Mouse (Mus musculus) lung, embryonic 14.5 days (tissue): ENCODE data around the gene Clstn2. TPM values are rescaled to one million over a fixed set of nuclear protein-coding genes. Genes with fewer than 3 reads are reported as not detected.

Experiments
- ATAC-seq: fragments of 200-750 bp; cut with Nextera tagmentation; 2 replicates; pipeline ENCODE4 v1.8.0; 2017; ENCODE audit warnings: mild to moderate bottlenecking, moderate TSS enrichment, moderate library complexity; ENCODE audit not compliant: insufficient read depth
- DNase-seq: peaks from one replicate; pipeline ENCODE4 v3.0.0-alpha.2; 2015
- H3K27ac ChIP-seq: fragments of 300-500 bp; sonication (generic); 2 replicates; pipeline ENCODE4 v1.5.1; 2014; ENCODE audit warnings: low read depth, mild to moderate bottlenecking, moderate library complexity
- H3K27me3 ChIP-seq: fragments of 300-500 bp; sonication (generic); 2 replicates; pipeline ENCODE4 v1.6.1; 2014; ENCODE audit warnings: low read length, control low read depth; ENCODE audit not compliant: insufficient read depth
- H3K36me3 ChIP-seq: fragments of 300-500 bp; sonication (generic); 2 replicates; pipeline ENCODE4 v1.6.1; 2014; ENCODE audit warnings: control low read depth; ENCODE audit not compliant: insufficient read depth
- H3K4me1 ChIP-seq: fragments of 300-500 bp; sonication (generic); 2 replicates; pipeline ENCODE4 v1.6.1; 2014; ENCODE audit warnings: antibody characterized with exemption, control low read depth; ENCODE audit not compliant: insufficient read depth
- H3K4me2 ChIP-seq: fragments of 300-500 bp; sonication (generic); 2 replicates; pipeline ENCODE4 v1.6.1; 2014; ENCODE audit warnings: mild to moderate bottlenecking
- H3K4me3 ChIP-seq: fragments of 300-500 bp; sonication (generic); 2 replicates; pipeline ENCODE4 v1.5.1; 2014; ENCODE audit warnings: low read depth, low read length
- H3K9ac ChIP-seq: fragments of 300-500 bp; sonication (generic); 2 replicates; pipeline ENCODE4 v1.6.1; 2014
- H3K9me3 ChIP-seq: fragments of 300-500 bp; sonication (generic); 2 replicates; pipeline ENCODE4 v1.6.1; 2016; ENCODE audit warnings: low read depth, low read length, control low read depth
- CTCF ChIP-seq: IDR thresholded peaks from 2 replicates; pipeline ENCODE4 v1.5.1; 2016; ENCODE audit warnings: antibody characterized with exemption, low read depth
- WGBS: fragments of 180-500 bp; shearing (Covaris S2); extraction: QIAGEN DNeasy Blood & Tissue Kit; methylation state at CpG from one replicate; pipeline ENCODE4 v1.1.7; 2014; 5-methylcytosine and 5-hydroxymethylcytosine counted together
- polyA plus RNA-seq: library from polyadenylated mRNA; unstranded; fragments of >200 nt; fragmentation: Nextera tagmentation; extraction: Ambion mirVana; gene quantifications from 2 replicates; pipeline ENCODE4 v1.2.1, GENCODE M21; 2014

Clstn2 gene
- polyA plus RNA-seq, 1 experiment from 2014 or later: 2.0 TPM

DNA sequence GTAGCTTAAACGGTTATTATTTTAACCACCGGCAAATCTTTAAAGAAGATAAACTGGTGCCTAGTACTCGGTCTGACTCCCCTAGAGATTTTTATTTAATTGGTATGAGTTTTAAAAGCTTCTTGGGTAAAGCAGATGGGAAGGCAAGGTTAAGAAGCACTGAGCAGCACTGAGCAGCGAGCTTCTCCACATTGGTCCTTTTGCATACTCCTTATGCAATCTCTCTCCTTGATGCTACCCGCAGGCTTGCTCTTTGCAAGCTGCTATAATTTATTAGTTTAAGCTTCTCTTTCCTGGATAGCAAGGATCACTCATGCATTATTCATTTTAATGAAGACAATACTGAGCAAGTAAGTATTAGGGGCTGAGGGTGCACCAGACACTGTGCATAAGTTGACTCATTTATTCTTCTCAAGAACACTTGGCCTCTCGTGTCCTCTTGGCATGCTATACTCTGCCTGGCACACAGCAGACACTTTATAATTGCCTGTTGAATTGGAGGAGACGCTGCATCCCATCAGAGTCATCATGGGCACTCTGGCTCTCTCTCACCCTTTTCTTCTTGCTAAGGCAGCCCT is 561.9 kb downstream of the Clstn2 start:
- Histone ChIP-seq H3K36me3 (no peaks in the 10 kb centered on the region), H3K27me3 (no peaks in the 10 kb centered on the region), H3K9me3 (no peaks in the 10 kb centered on the region), H3K4me3 (no peak overlapping the region), H3K9ac (no peak overlapping the region), H3K4me2 (no peak overlapping the region), H3K27ac (no peak overlapping the region), H3K4me1 (no peaks in the 10 kb centered on the region)
- DNase-seq (no peak), ATAC-seq (no peak)
- no peak for TF ChIP-seq CTCF
- WGBS: 81% methylated on average over 7 of the region's 7 CpGs

DNA sequence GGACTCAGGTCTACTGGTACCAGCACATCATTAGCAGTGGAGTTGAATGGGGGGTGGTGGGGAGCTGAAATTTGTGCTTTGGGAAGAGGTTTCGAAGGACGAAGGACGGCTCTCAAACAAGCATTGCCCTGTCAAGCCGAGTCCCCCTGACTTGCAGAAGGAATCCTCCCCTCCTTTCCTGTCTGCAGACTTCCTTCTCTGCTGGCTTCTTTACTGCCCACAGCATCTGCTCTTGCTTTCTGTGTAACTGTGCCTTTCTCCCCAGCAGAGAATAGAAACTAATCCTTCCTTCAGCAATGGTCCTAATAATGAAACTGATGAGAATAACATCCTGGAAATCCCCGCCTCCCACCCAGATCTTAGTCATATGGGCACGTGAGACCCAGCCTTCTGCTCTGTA is 572.5 kb downstream of the Clstn2 start:
- TF ChIP-seq CTCF: no peak
- WGBS: 66% methylated on average over 6 of the region's 6 CpGs
- Histone ChIP-seq H3K9me3 (no peaks in the 10 kb centered on the region), H3K36me3 (no peaks in the 10 kb centered on the region), H3K4me2 (no peak overlapping the region), H3K9ac (no peak overlapping the region), H3K4me3 (no peak overlapping the region), H3K27me3 (no peaks in the 10 kb centered on the region), H3K27ac (no peak overlapping the region), H3K4me1 (no peaks in the 10 kb centered on the region)
- ATAC-seq (no peak), DNase-seq (no peak)

DNA sequence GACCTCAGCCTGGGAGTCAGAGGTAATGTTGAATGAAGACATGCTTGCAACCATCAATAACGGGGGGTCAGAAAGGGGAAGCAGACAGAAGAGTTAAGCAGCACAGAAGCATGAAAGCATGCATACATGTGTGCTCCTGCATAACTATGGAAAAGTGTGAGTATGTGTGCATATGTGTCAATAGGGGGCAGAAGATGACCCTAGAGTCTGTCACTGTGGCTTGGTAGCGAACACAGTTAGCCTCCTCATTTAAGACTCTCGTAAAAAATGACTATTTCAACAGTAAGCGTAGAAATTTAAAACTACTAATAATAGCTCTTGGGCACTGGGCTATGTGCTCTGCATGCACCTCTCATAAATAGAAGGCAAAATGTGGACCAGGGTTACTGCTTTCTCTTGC is 573.2 kb downstream of the Clstn2 start:
- H3K4me2 ChIP-seq: no peak overlapping the region
- no peaks in the 10 kb centered on the region for H3K4me1 ChIP-seq
- WGBS: 61% methylated on average over 4 of the region's 4 CpGs
- TF ChIP-seq CTCF: peak; percentile 50
- DNase-seq: peak; percentile 45
- H3K36me3 ChIP-seq: no peaks in the 10 kb centered on the region
- H3K27ac ChIP-seq: no peak overlapping the region
- H3K9me3 ChIP-seq: no peaks in the 10 kb centered on the region
- no peaks in the 10 kb centered on the region for H3K27me3 ChIP-seq
- no peak for ATAC-seq
- no peak overlapping the region for H3K9ac ChIP-seq
- no peak overlapping the region for H3K4me3 ChIP-seq

DNA sequence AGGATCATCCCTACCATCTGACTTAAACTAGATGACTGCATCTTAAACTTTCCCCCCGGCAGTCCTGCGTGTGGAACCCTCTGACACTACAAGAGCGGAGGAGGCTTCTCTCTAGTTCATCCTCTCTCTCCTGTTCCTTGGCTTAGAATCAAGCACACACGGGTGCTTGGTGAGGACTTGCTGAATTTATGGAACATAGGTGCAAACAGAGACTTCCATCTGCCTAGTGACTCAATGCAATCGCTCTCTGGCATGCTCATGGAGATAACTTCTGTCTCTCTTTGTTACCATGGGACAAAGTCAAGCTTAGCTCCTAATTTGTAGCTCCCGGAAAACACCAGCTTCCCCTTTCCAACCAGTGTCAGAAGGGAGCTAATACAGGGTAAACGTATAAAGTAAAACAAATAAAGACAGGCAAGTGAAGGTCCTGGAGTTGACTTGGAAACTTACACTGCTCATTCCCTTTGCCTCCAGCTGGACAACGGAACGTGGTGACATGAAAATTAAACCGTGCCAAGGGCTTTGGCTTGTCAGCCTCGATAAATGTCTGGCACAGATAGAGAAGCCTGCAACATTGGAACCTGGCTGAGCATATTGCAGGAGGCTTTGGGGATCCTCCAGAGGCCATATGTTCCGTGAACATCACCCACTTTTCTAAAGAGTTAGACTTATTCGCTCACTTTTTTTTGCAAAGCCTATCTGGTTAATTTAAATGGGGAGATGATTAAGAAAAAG is 583.5 kb downstream of the Clstn2 start:
- ATAC-seq (peak; percentile 28; the same call in 1 of the 2 replicates), DNase-seq (peak; percentile 68)
- H3K27me3 ChIP-seq: no peaks in the 10 kb centered on the region
- no peak overlapping the region for H3K27ac ChIP-seq
- no peak overlapping the region for H3K9ac ChIP-seq
- no peak for TF ChIP-seq CTCF
- H3K4me3 ChIP-seq: no peak overlapping the region
- no peak overlapping the region for H3K4me2 ChIP-seq
- no peaks in the 10 kb centered on the region for H3K36me3 ChIP-seq
- WGBS: 52% methylated on average over 13 of the region's 13 CpGs
- H3K9me3 ChIP-seq: no peaks in the 10 kb centered on the region
- H3K4me1 ChIP-seq: no peaks in the 10 kb centered on the region

DNA sequence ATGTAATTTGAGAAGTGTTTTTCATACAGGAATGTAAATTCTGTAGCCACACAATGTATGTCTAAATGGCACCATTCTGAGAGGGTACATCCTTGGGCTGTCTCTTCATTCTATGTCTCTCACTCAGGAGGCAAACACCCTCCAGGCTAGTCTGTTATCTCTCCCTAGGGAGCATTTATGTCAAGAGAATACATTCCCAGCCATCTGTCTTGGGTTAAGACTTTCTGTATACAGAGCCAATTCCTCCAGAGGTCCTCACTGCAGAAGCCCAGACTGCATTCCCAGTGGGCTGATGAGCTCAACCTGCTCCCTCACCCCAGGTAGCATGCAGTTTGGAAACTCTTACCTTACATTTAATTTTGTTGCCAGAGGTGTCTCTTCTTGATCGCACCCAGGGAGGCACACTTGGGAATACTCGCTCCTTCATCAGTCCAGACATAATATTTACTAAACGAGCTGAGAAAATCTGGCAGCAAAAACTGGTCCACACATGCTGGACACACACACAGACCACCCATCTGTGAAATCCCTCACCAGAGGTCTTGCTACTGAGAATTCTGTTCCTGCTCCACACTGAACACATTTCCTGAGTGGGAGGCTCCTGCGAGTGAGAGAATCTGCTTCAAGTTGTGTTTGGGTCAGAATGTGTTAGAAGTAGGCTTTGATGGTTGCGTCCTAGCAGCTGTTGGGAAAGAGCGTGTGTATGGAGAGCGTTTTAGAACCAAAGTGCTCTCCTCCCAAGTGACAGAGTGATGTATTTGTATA is 592.9 kb downstream of the Clstn2 start:
- no peaks in the 10 kb centered on the region for H3K36me3 ChIP-seq
- no peaks in the 10 kb centered on the region for H3K27me3 ChIP-seq
- no peak overlapping the region for H3K27ac ChIP-seq
- peak; percentile 40 for DNase-seq
- TF ChIP-seq CTCF: no peak
- WGBS: 37% methylated on average over 7 of the region's 7 CpGs
- ATAC-seq: peak; percentile 60; the same call in 1 of the 2 replicates
- no peak overlapping the region for H3K4me2 ChIP-seq
- no peak overlapping the region for H3K4me3 ChIP-seq
- H3K9me3 ChIP-seq: no peaks in the 10 kb centered on the region
- H3K4me1 ChIP-seq: no peaks in the 10 kb centered on the region
- H3K9ac ChIP-seq: no peak overlapping the region

DNA sequence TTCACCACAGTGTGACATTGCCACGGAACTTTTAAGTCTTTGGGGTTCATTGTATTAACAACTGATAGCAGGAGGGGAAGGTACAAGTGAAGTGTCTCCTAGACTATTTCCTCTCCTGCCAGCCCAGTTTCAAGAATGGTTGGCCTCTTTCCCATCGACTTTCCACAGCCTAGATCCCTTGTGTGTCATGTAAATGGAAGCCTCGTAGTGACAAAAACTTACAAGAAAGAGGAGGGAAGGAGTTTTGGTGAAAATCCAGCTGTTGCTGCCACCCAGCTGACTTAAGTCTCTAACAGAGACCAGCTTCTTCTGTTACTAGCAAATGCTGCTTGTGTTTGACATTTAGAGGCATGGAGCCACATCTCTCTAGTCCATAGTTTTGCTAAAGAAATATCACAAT is 598.3 kb downstream of the Clstn2 start:
- H3K27ac ChIP-seq: no peak overlapping the region
- WGBS: 29% methylated on average over 3 of the region's 3 CpGs
- H3K9me3 ChIP-seq: no peaks in the 10 kb centered on the region
- no peaks in the 10 kb centered on the region for H3K27me3 ChIP-seq
- DNase-seq: peak; percentile 77
- no peak for TF ChIP-seq CTCF
- no peak overlapping the region for H3K4me2 ChIP-seq
- no peak overlapping the region for H3K9ac ChIP-seq
- no peaks in the 10 kb centered on the region for H3K36me3 ChIP-seq
- peak; percentile 19; the same call in 1 of the 2 replicates for ATAC-seq
- no peaks in the 10 kb centered on the region for H3K4me1 ChIP-seq
- H3K4me3 ChIP-seq: no peak overlapping the region

DNA sequence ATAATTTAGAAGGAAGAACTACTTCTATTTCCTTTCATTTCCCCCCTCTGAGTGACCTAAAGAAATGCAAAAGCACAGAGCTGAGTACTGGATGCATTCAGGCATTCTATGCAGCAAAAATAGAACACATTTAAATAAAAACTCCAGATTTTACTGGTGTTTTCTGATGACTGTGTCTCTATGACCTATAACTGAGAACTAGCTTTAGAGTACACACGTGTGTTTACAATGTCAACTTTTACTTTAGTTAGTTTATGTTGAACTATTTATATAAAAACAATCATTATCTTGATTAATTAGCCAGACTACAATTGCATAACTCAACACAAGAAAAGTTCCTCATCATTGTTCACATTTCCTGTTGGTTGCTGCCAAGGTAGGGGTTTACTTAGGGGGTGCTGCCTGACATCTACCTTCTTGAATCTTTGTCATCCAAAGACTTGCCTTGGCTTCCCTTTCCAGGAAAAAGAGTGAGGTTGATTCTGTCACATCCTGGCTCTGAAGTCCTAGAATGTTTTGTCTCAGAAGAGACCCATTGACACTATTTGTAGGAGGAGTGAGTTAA is 603.0 kb downstream of the Clstn2 start:
- H3K27me3 ChIP-seq: no peaks in the 10 kb centered on the region
- 20% methylated on average over 1 of the region's 1 CpGs for WGBS
- no peak overlapping the region for H3K27ac ChIP-seq
- TF ChIP-seq CTCF: no peak
- DNase-seq (peak; percentile 71), ATAC-seq (peak; percentile 82)
- H3K4me3 ChIP-seq: no peak overlapping the region
- no peak overlapping the region for H3K9ac ChIP-seq
- H3K9me3 ChIP-seq: no peaks in the 10 kb centered on the region
- no peaks in the 10 kb centered on the region for H3K36me3 ChIP-seq
- H3K4me2 ChIP-seq: no peak overlapping the region
- H3K4me1 ChIP-seq: no peaks in the 10 kb centered on the region
